Mouse (Mus musculus): ENCODE measurements around the gene Sphk1.
A peak's percentile ranks its signal among the peaks of the same experiment; 100 is the strongest.

Gene Sphk1

DNA sequence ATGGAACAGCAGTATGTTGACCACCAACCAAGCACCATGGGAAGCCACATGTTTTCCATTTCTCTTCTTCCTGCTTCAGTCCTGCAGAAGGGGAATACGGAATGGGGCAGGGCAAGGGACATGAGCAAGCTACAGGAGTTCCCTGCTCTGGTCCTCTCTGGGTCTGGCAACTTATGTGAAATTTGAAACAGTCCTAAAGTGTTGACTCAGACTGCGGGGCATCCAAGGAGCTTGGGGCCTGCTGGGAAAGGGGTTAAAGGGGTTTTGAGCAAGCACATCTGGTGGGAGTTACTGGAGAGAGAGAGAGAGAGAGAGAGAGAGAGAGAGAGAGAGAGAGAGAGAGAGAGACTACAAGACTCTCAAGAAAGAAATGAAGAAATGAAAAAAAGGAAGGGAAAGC is 22.0 kb upstream of the Sphk1 start:
- DNase-seq (ENCODE audit: low read depth, low spot score), result peak; percentile 86

- DNase-seq (ENCODE audit: low read depth, low spot score), result no peak
These were observed 19.3 kb upstream of the Sphk1 start for GRCm38 (mm10) chr11:116511301-116511868.

DNA sequence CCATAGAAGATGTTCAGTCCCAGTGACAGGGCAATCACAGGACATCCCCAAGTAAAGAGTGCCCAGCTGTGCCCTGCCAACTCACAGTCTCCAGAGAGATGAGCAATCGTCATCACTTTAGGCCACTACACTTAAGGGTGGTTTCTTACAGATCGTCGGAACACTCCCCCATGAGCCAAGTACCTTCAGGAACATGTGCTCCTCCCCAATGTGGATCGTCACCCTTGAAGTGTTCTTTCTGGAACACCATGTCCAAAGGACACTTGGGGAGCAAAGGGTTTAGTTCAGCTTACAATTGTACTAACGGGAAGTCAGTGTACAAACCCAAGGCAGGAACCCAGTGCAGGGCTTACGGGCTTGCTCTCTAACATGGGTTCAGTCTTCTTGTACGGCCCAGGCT is 18.6 kb upstream of the Sphk1 start:
- DNase-seq (ENCODE audit: low read depth, low spot score), result no peak

GRCm38 (mm10) chr11:116512987-116513386 is 17.7 kb upstream of the Sphk1 start:
- no peak for DNase-seq (ENCODE audit: low read depth, low spot score)

DNA sequence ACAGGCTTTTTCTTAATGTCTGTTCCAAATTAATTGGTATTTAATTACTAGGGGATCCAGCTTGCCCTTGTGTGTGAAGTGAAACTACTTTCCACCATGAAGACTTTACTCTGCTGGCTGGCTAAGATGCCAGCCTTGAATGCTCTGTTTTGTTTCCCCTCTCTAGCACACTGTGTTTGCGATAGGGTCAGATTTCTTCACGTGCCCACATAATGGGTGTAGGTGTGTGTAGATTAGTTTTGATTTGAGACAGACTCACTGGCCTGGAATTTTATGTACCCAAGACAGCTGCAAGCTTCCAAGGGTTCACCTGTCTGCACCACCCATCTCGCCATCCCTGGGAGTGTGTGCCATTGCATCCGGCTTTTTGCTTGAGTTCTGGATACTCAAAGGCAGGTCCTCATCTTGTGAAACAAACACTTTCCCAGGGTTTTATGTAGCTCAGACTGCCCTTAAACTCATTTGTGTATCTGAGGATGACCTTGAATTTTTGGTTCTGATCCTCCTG is 17.1 kb upstream of the Sphk1 start:
- no peak for DNase-seq (ENCODE audit: low read depth, low spot score)

DNA sequence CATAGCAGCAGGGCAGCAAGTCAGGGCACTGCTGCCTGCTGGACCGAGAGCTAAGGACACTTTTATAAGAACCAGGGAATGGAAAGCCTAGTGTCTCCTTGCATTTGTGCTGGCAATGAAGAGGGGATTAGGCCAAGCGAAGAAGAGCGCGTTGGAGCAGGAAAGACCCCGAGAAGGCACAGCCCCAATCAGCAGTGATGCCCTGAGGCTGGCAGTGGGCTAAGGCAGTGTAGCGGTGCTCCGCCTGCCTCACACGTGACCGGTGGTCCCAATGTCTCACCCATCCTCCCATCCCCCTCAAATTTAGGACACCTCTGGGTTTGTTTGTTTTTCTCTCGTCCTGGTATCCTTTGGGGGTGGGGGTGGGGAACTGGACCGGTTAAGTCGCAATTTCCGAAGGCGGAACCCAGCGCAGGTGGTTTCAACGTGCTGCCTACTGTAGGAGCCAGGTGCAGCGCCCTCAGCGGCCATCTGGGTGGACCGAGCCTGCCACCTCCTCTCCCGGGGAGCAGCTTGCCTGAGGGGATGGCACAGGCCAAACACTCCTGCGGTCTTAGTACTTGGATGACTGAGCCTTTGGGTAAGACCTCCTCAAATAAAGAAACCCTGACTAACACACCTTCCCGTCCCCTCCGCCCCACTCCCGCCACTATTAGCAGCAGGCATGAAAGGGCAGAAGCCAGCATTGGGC is 15.2 kb upstream of the Sphk1 start:
- DNase-seq (ENCODE audit: low read depth, low spot score), result no peak

GRCm38 (mm10) chr11:116518482-116518881 is 12.2 kb upstream of the Sphk1 start:
- DNase-seq (ENCODE audit: low read depth, low spot score), result peak; percentile 74

DNA sequence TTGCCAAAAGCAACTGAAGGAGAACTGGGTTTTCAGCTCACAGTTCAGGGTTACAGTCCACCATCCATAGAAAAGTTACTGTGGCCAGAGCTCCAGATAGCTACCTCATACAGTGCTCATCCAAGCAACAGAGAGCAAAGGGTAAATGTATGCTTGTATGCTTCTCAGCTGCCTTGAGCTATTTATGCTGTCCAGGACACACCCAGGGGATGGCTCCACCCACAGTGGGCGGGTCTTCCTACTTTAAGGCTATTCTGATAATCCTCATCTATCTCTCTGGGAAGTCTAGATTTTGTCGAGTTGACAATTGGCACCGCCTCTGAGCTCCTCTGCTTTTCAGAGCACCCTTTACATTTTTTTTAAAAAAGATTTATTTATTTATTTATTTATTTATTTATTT is 9.6 kb upstream of the Sphk1 start:
- peak; percentile 65 for DNase-seq (ENCODE audit: low read depth, low spot score)

- peak; percentile 60 for DNase-seq (ENCODE audit: low read depth, low spot score)
These were observed 8.7 kb upstream of the Sphk1 start for GRCm38 (mm10) chr11:116522046-116522445.

DNA sequence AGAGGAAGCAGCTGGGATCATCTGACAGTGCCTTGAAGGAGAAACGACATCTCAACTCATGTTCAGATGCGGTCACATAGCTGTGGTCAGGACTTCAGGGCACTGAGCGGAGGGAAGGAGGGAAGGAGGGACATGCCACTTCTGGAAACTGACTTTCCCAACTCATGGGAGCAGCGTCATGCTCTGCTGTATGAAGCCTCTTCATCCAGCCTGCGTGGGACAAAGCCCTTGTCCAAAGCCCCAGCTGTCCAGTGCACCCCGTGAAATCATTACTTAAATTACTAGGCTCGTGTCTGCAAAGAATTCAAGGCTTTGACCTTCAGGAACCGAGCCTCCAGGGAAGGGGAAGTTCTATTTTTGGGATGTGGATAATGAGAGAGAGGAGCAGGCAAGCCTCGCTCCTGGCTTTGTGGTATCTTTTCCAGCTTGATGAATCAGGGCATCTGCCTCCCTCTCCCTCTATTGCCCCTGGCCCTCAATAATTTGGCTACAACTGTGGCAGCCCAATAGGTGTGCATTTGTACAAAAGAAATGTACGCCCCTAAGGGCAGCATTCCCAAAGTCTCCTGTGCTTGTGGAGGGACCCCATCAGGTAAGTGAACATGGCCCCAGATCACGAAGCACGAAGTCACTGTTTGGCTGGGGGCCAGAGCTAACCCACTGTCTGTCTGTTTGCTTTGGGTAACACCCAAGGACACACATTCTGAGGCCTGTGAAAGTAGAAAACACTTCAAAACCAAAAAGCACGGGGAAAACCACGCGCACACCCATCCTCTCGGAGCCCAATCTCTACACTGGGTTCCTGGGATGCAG is 7.6 kb upstream of the Sphk1 start:
- peak; percentile 80 for DNase-seq (ENCODE audit: low read depth, low spot score)

DNA sequence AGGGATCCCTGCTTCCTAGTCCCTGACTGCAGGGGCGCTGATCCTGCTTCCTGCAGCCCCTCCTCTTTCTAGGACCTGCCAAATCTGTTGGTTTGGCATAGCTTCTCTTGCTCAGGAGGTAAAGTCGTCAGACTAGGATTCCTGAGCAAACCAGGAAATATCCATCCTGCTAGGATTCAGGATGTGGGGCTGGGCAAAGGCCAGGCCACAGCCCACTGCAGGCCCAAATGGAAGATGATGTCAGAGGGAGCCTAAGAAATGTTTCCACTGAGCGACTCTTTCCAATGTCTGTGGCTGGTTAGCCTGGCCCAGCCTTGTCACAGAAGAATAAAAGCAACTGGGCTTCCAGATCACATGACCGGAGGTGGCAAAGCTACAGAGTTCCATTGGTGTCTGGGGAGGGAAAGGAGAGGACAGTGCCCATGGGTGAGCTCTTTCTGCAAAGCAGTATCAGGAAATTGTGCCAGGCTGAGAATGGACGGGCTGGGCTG is 7.0 kb upstream of the Sphk1 start:
- DNase-seq (ENCODE audit: low read depth, low spot score), result peak; percentile 93

GRCm38 (mm10) chr11:116528636-116529320 is 1.9 kb upstream of the Sphk1 start:
- no peak for DNase-seq (ENCODE audit: low read depth, low spot score)

DNA sequence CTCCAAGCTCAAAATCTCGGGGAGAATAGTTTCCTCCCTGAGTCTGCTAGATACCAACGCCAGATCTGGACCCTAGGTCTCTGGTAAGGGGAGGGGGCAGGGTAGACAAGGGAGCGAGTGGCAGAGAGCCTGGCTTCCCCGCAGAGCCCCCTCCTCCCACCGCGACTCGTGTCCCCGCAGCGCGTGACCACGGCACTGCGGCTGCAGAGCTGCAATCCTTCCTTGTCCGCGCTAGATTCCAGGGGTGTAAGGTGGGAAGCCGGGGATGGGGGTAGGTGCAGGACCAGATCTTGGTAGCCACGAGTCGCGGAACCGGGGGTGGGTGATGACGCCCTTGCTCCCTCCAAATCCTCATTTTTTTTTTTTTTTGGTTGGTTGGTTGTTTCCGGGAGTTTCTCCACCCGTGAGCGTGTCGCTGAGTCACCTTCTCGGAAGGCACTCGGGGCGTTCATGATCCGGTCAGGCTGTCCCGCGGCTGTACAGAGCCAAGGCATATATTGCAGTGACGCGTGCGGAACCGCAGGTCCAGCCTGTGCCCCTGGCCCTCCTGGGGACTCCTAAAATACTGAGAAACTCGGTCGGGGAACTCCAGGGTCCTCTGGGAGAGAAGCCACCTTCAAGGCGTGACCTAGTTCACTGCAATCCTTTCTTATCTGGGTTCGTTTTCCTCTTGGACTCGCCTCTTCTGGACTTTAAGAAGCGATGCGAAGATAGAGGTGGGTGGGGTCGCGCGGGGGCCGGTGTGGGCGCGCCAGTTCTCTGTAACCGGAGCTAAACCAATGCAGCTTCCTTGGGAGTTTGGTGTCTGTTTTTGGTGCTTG is 856 bp downstream of the Sphk1 start:
- peak; percentile 19 for DNase-seq (ENCODE audit: low read depth, low spot score)

DNA sequence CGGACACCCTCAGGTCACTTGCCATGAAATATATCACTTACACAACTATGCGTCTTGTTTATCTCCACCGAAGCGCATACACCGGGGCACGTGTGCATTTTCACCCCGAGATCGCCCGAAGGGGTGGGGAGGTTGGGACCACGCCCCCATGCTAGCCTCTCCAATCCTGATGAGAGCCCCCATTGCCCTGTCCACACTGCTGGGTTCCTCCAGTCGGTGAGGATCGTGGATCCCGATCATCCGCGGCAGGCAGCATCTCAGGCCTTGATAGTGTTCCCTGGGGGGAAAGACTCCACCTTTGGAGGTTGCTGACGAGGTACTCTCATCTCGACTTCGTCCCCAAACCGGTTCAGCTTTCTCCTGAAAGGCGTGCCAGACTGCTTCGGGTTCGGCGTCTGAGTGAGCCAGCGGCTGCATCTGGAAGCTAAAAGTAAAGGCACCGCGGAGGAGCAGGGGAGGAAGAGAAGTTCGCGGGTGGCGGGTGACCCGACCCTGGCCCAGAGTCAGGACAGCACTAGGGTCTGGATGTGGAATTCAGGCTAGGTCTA is 1.6 kb downstream of the Sphk1 start:
- peak; percentile 40 for DNase-seq (ENCODE audit: low read depth, low spot score)

- peak; percentile 74 for DNase-seq (ENCODE audit: low read depth, low spot score)
These were observed 2.1 kb downstream of the Sphk1 start for GRCm38 (mm10) chr11:116532810-116533338.

DNA sequence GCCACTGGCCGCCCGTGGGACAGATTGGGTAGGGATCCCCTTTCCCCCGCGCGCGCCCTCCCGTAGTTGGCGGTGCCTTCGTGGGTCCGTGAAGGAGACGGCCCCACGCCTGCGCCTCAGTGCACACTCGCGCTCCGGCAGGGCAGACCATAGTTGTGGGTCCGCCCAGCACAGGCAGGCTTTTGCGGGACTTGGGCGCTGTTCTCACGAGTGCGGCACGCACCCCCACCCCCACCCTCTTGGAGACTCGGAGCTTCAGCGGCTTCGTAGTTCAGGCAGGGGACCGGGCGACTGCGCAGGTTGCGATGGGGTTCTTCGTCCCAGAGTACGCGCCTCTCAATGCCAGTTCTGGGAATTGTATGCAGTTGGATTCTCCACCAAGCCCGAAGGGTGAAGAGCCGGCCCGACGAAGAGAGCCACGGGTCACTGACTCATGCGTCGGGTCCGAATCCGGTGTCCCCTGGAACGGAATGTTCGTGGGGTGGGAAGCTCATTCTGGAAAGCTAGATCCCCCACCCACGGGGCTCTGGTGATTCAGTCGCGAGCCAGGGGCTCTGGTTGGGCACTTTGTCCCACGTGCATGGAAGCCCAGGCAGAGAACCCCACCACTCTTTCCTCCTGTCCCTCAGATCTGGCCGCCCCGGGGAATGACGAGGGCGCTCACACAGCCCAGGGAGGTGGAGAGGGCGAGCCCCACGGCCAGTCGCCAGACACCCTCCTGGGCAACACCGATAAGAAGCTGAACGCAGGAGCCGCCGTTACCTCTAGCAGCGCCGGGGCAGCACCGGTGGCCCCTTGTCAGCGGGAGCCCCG is 2.8 kb downstream of the Sphk1 start:
- peak; percentile 60 for DNase-seq (ENCODE audit: low read depth, low spot score)

- DNase-seq (ENCODE audit: low read depth, low spot score), result peak; percentile 93
These were observed 3.6 kb downstream of the Sphk1 start for GRCm38 (mm10) chr11:116534154-116534865.

DNA sequence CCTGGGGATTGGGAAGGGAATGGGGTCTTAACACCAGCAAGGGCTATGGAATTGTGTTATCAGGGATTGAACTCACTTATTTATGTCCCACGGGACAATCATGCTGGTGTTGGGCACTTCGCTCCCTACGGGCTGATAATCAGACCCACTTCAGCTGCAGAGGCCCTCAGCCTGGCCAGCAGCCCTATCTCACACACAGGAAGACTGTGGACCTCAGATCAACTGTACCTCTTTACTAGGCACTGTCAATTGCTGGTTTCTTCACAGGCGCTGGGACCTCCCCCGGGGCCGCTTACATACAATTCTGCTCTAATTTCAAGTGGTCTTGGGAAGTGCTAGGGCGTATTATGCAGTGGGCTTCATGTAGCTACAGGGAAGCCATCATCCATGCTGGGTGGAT is 6.0 kb downstream of the Sphk1 start:
- no peak for DNase-seq (ENCODE audit: low read depth, low spot score)

GRCm38 (mm10) chr11:116537388-116537787 is 6.7 kb downstream of the Sphk1 start:
- no peak for DNase-seq (ENCODE audit: low read depth, low spot score)

Measured in 3T3-L1 (cell line).